Mouse (Mus musculus): ENCODE measurements around the gene Grsf1.

DNA sequence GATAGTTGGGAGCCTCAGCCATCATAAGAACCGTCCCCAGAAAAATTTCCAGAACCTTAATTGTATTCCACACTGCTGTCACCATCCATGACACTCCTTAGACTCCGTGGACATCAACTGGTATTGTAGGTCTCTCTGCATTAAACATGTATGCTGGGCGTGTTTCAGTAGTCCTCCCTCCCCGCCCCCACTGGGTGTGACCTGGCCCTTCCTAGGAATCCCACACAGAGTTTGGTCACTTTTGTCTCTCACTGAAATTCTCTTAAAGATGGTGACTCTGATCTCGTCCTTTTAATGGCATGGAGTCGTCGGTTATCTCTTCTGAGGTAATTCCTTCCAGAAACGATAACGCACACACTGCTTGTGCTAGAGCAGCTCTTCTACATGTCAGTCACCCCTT is 7.7 kb upstream of the Grsf1 start:
- TF ChIP-seq GATA1 (IDR thresholded peaks at IDR 0.05; ENCODE audit: low read length) = no peak
- TF ChIP-seq TAL1 (IDR thresholded peaks at IDR 0.05; ENCODE audit: low read length) = no peak

Data from erythroblast, embryonic 14.5 days (primary cell).